Mouse (Mus musculus): ENCODE data around the gene Fam57b. TPM values are rescaled to one million over a fixed set of nuclear protein-coding genes. Genes with fewer than 3 reads are reported as not detected.

The Fam57b gene
- total and polyA plus RNA-seq, 2 experiments from 2014 or later: 0.99 to 2.6 TPM

GRCm38 (mm10) chr7:126815726-126816222, 18.3 kb downstream of the Fam57b start:
- Histone ChIP-seq H3K27ac (ENCODE audit: low read depth) (no peak overlapping the region), H3K9me3 (replicated peaks; ENCODE audit: control insufficient read depth, low read length) (no peaks in the 10 kb centered on the region), H3K9ac (replicated peaks; ENCODE audit: low read depth, low read length) (no peak overlapping the region), H3K4me2 (ENCODE audit: low read depth, low read length) (no peak overlapping the region), H3K36me3 (replicated peaks; ENCODE audit: control insufficient read depth, insufficient read depth, low read length) (no peaks in the 10 kb centered on the region), H3K27me3 (ENCODE audit: control insufficient read depth, insufficient read depth, low read length) (no peaks in the 10 kb centered on the region), H3K4me1 (ENCODE audit: control insufficient read depth, insufficient read depth) (no peaks in the 10 kb centered on the region), H3K4me3 (ENCODE audit: low read depth, low read length) (no peak overlapping the region)
- WGBS: 63% methylated on average over 8 of the region's 8 CpGs
- ATAC-seq (ENCODE audit: insufficient read depth, low read depth) (no peak), DNase-seq (ENCODE audit: low spot score) (no peak)
- TF ChIP-seq CTCF (IDR thresholded peaks at IDR 0.05; ENCODE audit: low read depth) (no peak), EP300 (IDR thresholded peaks at IDR 0.05; ENCODE audit: low read depth) (no peak)

DNA sequence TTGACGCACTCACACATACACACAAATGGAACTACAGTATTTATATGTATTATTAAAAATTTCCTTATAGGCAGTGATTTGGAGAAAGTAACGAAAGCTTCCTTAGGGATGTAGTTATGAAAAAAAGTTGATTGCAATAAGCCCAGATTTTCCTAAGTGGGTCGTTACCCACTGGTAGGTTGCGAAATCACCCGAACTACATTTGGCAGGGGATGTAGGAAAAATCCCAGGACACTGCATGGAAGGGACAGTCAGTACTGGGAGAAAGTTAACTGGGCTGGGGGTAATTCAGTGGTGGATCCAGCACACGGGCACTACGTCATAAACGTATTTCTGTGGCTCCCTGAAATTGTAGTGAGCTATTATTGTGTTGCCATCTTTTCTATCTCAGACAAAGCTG, 19.0 kb downstream of the Fam57b start:
- TF ChIP-seq EP300 (IDR thresholded peaks at IDR 0.05; ENCODE audit: low read depth): no peak
- TF ChIP-seq CTCF (IDR thresholded peaks at IDR 0.05; ENCODE audit: low read depth): no peak
- no peak overlapping the region for H3K9ac ChIP-seq (replicated peaks; ENCODE audit: low read depth, low read length)
- no peak overlapping the region for H3K4me3 ChIP-seq (ENCODE audit: low read depth, low read length)
- no peaks in the 10 kb centered on the region for H3K27me3 ChIP-seq (ENCODE audit: control insufficient read depth, insufficient read depth, low read length)
- no peaks in the 10 kb centered on the region for H3K4me1 ChIP-seq (ENCODE audit: control insufficient read depth, insufficient read depth)
- no peak overlapping the region for H3K4me2 ChIP-seq (ENCODE audit: low read depth, low read length)
- H3K9me3 ChIP-seq (replicated peaks; ENCODE audit: control insufficient read depth, low read length): no peaks in the 10 kb centered on the region
- no peaks in the 10 kb centered on the region for H3K36me3 ChIP-seq (replicated peaks; ENCODE audit: control insufficient read depth, insufficient read depth, low read length)
- DNase-seq (ENCODE audit: low spot score) (no peak), ATAC-seq (ENCODE audit: insufficient read depth, low read depth) (no peak)
- no peak overlapping the region for H3K27ac ChIP-seq (ENCODE audit: low read depth)
- WGBS: 80% methylated on average over 8 of the region's 8 CpGs

DNA sequence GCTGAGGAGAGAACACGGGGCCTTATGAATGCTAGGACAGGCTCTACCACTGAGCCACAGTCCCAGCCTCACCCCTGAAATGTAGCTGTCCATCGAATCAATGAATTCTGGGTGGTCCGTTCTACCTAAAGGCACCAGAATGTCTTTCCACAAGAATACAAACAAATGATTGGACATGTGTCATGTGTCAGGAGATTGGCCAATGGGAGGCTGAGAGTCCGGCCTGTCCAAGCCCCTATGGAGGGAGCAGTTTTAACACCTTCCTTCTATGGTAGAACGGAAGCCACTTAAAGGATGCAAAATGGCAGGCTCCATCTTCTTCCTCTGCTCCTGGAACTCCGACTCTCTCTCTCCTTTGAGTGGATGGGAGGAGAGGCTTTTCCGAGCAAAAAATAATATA, 20.1 kb downstream of the Fam57b start:
- Histone ChIP-seq H3K27ac (ENCODE audit: low read depth) (no peak overlapping the region), H3K9ac (replicated peaks; ENCODE audit: low read depth, low read length) (no peak overlapping the region), H3K4me1 (ENCODE audit: control insufficient read depth, insufficient read depth) (no peaks in the 10 kb centered on the region), H3K9me3 (replicated peaks; ENCODE audit: control insufficient read depth, low read length) (no peaks in the 10 kb centered on the region), H3K27me3 (ENCODE audit: control insufficient read depth, insufficient read depth, low read length) (peaks cover 6% of the 10 kb centered on the region), H3K4me2 (ENCODE audit: low read depth, low read length) (no peak overlapping the region), H3K4me3 (ENCODE audit: low read depth, low read length) (no peak overlapping the region), H3K36me3 (replicated peaks; ENCODE audit: control insufficient read depth, insufficient read depth, low read length) (no peaks in the 10 kb centered on the region)
- DNase-seq (ENCODE audit: low spot score) (no peak), ATAC-seq (ENCODE audit: insufficient read depth, low read depth) (no peak)
- TF ChIP-seq CTCF (IDR thresholded peaks at IDR 0.05; ENCODE audit: low read depth) (no peak), EP300 (IDR thresholded peaks at IDR 0.05; ENCODE audit: low read depth) (no peak)
- WGBS: 80% methylated on average over 7 of the region's 7 CpGs

DNA sequence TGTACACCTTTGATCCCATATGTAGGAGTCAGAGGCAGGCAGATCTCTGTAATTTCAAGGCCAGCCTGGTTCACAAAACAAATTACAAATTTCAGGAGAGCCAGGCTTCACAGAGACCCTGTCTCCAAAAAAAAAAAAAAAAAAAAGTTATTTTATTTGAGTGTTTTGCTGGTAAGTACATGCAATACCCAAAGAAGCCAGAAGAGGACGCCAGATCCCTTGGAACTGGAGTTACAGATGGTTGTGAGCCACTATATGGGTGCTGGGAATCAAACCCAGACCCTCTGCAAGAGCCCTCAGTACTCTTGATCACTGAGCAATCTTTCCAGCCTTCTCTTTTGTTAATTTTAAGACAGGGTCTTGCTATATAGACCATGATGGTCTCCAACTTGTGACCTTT, 21.4 kb downstream of the Fam57b start:
- ATAC-seq (ENCODE audit: insufficient read depth, low read depth): no peak
- TF ChIP-seq CTCF (IDR thresholded peaks at IDR 0.05; ENCODE audit: low read depth): no peak; the same call in 1 of the 2 replicates
- no peak for TF ChIP-seq EP300 (IDR thresholded peaks at IDR 0.05; ENCODE audit: low read depth)
- no peak overlapping the region for H3K9ac ChIP-seq (replicated peaks; ENCODE audit: low read depth, low read length)

DNA sequence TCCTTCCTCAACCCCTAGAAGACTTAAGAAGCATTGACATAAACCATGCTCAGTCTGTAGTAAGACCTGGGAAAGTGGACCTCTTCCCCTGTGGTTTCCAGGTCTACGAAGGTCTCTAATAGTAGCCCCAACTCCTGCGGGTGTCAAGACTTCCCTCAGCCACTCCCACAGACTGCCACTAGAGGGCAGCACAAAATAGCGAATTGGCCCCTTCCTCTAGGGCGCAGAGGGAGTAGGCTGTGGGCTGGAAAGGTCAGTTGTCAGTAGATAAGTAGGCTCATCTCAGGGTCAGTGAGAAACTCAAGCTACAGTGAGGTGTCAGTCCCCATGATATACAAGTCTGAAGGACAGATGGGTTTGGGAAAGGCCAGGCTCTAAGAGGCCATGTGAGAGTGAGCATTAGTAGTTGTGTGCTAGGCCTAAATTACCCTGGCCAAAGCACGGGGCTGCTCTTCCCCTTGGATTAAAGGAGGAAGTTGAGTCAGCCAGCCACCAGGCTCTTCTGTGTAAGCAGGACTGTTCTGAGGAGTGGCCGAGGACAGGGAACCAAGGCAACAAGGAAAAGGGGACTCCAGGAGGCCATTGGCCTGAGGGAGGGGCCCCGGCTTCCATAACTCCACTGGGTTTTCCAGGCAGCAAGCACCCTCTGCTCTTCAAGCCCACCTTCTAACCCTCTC, 24.5 kb downstream of the Fam57b start:
- H3K4me2 ChIP-seq (ENCODE audit: low read depth, low read length): no peak overlapping the region
- H3K4me1 ChIP-seq (ENCODE audit: control insufficient read depth, insufficient read depth): no peaks in the 10 kb centered on the region; the same call in 1 of the 2 replicates
- H3K27ac ChIP-seq (ENCODE audit: low read depth): no peak overlapping the region
- 26% methylated on average over 7 of the region's 7 CpGs for WGBS
- ATAC-seq (ENCODE audit: insufficient read depth, low read depth) (peak; percentile 45; the same call in 1 of the 2 replicates), DNase-seq (ENCODE audit: low spot score) (peak; percentile 47)
- H3K36me3 ChIP-seq (replicated peaks; ENCODE audit: control insufficient read depth, insufficient read depth, low read length): no peaks in the 10 kb centered on the region
- peaks cover 30% of the 10 kb centered on the region for H3K27me3 ChIP-seq (ENCODE audit: control insufficient read depth, insufficient read depth, low read length)
- H3K9me3 ChIP-seq (replicated peaks; ENCODE audit: control insufficient read depth, low read length): no peaks in the 10 kb centered on the region
- no peak overlapping the region for H3K4me3 ChIP-seq (ENCODE audit: low read depth, low read length)
- H3K9ac ChIP-seq (replicated peaks; ENCODE audit: low read depth, low read length): no peak overlapping the region
- TF ChIP-seq CTCF (IDR thresholded peaks at IDR 0.05; ENCODE audit: low read depth) (peak; percentile 92), EP300 (IDR thresholded peaks at IDR 0.05; ENCODE audit: low read depth) (no peak)

More for the DNA sequence above, 21.4 kb downstream of the Fam57b start:
- whole genome bisulfite sequencing: 17% methylated on average over 1 of the region's 1 CpGs
- Histone ChIP-seq H3K36me3 (replicated peaks; ENCODE audit: control insufficient read depth, insufficient read depth, low read length) (no peaks in the 10 kb centered on the region), H3K4me1 (ENCODE audit: control insufficient read depth, insufficient read depth) (no peaks in the 10 kb centered on the region; the same call in 1 of the 2 replicates), H3K9me3 (replicated peaks; ENCODE audit: control insufficient read depth, low read length) (no peaks in the 10 kb centered on the region), H3K4me3 (ENCODE audit: low read depth, low read length) (no peak overlapping the region), H3K27me3 (ENCODE audit: control insufficient read depth, insufficient read depth, low read length) (peaks cover 18% of the 10 kb centered on the region), H3K27ac (ENCODE audit: low read depth) (no peak overlapping the region), H3K4me2 (ENCODE audit: low read depth, low read length) (no peak overlapping the region)
- no peak for DNase-seq (ENCODE audit: low spot score)

Data from heart, postnatal 0 days (tissue).